Mouse (Mus musculus) embryonic facial prominence, embryonic 13.5 days (tissue): ENCODE data around the gene Prkci. TPM values are rescaled to one million over a fixed set of nuclear protein-coding genes. Genes with fewer than 3 reads are reported as not detected.

Experiments
- ATAC-seq: fragments of 200-750 bp; cut with Nextera tagmentation; 2 replicates; pipeline ENCODE4 v1.8.0; 2017; ENCODE audit warnings: low read depth; ENCODE audit not compliant: insufficient number of reproducible peaks, insufficient read depth, low FRiP score, low TSS enrichment
- H3K27ac ChIP-seq: fragments of 300-500 bp; sonication (generic); 2 replicates; pipeline ENCODE4 v1.5.1; 2015; ENCODE audit warnings: moderate library complexity, mild to moderate bottlenecking, inconsistent platforms
- H3K27me3 ChIP-seq: fragments of 300-500 bp; sonication (generic); 2 replicates; pipeline ENCODE4 v1.6.1; 2015; ENCODE audit warnings: mild to moderate bottlenecking, inconsistent platforms
- H3K36me3 ChIP-seq: fragments of 300-500 bp; sonication (generic); 2 replicates; pipeline ENCODE4 v1.6.1; 2015; ENCODE audit warnings: mild to moderate bottlenecking, inconsistent platforms
- H3K4me1 ChIP-seq: fragments of 300-500 bp; sonication (generic); 2 replicates; pipeline ENCODE4 v1.6.1; 2015; ENCODE audit warnings: inconsistent platforms
- H3K4me2 ChIP-seq: fragments of 300-500 bp; sonication (generic); 2 replicates; pipeline ENCODE4 v1.6.1; 2015; ENCODE audit warnings: moderate library complexity, mild to moderate bottlenecking, inconsistent platforms
- H3K4me3 ChIP-seq: fragments of 300-500 bp; sonication (generic); 2 replicates; pipeline ENCODE4 v1.5.1; 2015; ENCODE audit warnings: mild to moderate bottlenecking, inconsistent platforms
- H3K9ac ChIP-seq: fragments of 300-500 bp; sonication (generic); 2 replicates; pipeline ENCODE4 v1.6.1; 2015; ENCODE audit warnings: mild to moderate bottlenecking, inconsistent platforms
- H3K9me3 ChIP-seq: fragments of 300-500 bp; sonication (generic); 2 replicates; pipeline ENCODE4 v1.6.1; 2016; ENCODE audit warnings: inconsistent platforms
- WGBS: fragments of 180-500 bp; shearing (Covaris S2); methylation state at CpG from one replicate; pipeline ENCODE4 v1.1.7; 2015; ENCODE audit warnings: mixed read lengths; 5-methylcytosine and 5-hydroxymethylcytosine counted together
- polyA plus RNA-seq: library from polyadenylated mRNA; unstranded; fragments of >200 nt; fragmentation: Nextera tagmentation; extraction: Ambion mirVana; gene quantifications from 2 replicates; pipeline ENCODE4 v1.2.1, GENCODE M21; 2015

Gene Prkci
- polyA plus RNA-seq, 1 experiment from 2014 or later = 39.0 TPM

GRCm38 (mm10) chr3:31019793-31020447 is 24.4 kb downstream of the Prkci start:
- H3K4me2 ChIP-seq = no peak overlapping the region
- ATAC-seq = no peak
- no peaks in the 10 kb centered on the region for H3K9me3 ChIP-seq
- 0 out of 2 replicates have a peak, but pooled peaks cover 11% of the 10 kb centered on the region for H3K36me3 ChIP-seq
- WGBS = 65% methylated on average over 5 of the region's 5 CpGs
- H3K9ac ChIP-seq = no peak overlapping the region
- H3K4me3 ChIP-seq = no peak overlapping the region
- peaks cover 54% of the 10 kb centered on the region for H3K4me1 ChIP-seq
- no peak overlapping the region for H3K27ac ChIP-seq
- H3K27me3 ChIP-seq = no peaks in the 10 kb centered on the region

- 0 out of 2 replicates have a peak, but pooled peaks cover 11% of the 10 kb centered on the region for H3K36me3 ChIP-seq
- no peak overlapping the region for H3K27ac ChIP-seq
- 83% methylated on average over 4 of the region's 4 CpGs for WGBS
- H3K9ac ChIP-seq = no peak overlapping the region
- no peak for ATAC-seq
- H3K9me3 ChIP-seq = no peaks in the 10 kb centered on the region
- H3K4me2 ChIP-seq = no peak overlapping the region
- no peak overlapping the region for H3K4me3 ChIP-seq
- no peaks in the 10 kb centered on the region for H3K27me3 ChIP-seq
- H3K4me1 ChIP-seq = peaks cover 49% of the 10 kb centered on the region
Measured at GRCm38 (mm10) chr3:31020656-31021055, 25.1 kb downstream of the Prkci start.

GRCm38 (mm10) chr3:31022895-31023436 is 27.4 kb downstream of the Prkci start:
- H3K9me3 ChIP-seq = no peaks in the 10 kb centered on the region
- H3K9ac ChIP-seq = peak overlapping the region; percentile 32; the same call in 1 of the 2 replicates

GRCm38 (mm10) chr3:31027718-31028117 is 32.2 kb downstream of the Prkci start:
- 89% methylated on average over 8 of the region's 8 CpGs for WGBS
- Histone ChIP-seq H3K27ac (no peak overlapping the region), H3K9ac (no peak overlapping the region), H3K27me3 (no peaks in the 10 kb centered on the region), H3K9me3 (no peaks in the 10 kb centered on the region), H3K4me3 (no peak overlapping the region), H3K4me1 (peaks cover 20% of the 10 kb centered on the region), H3K4me2 (no peak overlapping the region), H3K36me3 (peaks cover 19% of the 10 kb centered on the region)
- ATAC-seq = no peak

More at GRCm38 (mm10) chr3:31022895-31023436, 27.4 kb downstream of the Prkci start:
- Histone ChIP-seq H3K36me3 (0 out of 2 replicates have a peak, but pooled peaks cover 11% of the 10 kb centered on the region), H3K4me1 (peaks cover 28% of the 10 kb centered on the region), H3K27me3 (no peaks in the 10 kb centered on the region), H3K4me2 (peak overlapping the region; percentile 36), H3K27ac (peak overlapping the region; percentile 78), H3K4me3 (no peak overlapping the region)
- ATAC-seq = peak; percentile 90
- WGBS = 10% methylated on average over 7 of the region's 7 CpGs

- H3K36me3 ChIP-seq = peaks cover 33% of the 10 kb centered on the region
- ATAC-seq = no peak
- 92% methylated on average over 9 of the region's 9 CpGs for WGBS
Measured at GRCm38 (mm10) chr3:31031621-31032020, 36.1 kb downstream of the Prkci start.

GRCm38 (mm10) chr3:31033644-31034043 is 38.1 kb downstream of the Prkci start:
- Histone ChIP-seq H3K27me3 (no peaks in the 10 kb centered on the region), H3K9ac (no peak overlapping the region), H3K9me3 (no peaks in the 10 kb centered on the region), H3K4me1 (no peaks in the 10 kb centered on the region), H3K4me3 (no peak overlapping the region), H3K4me2 (no peak overlapping the region), H3K36me3 (peaks cover 38% of the 10 kb centered on the region), H3K27ac (no peak overlapping the region)
- ATAC-seq = no peak
- 73% methylated on average over 3 of the region's 3 CpGs for WGBS

More at GRCm38 (mm10) chr3:31031621-31032020, 36.1 kb downstream of the Prkci start:
- H3K4me2 ChIP-seq = no peak overlapping the region
- no peaks in the 10 kb centered on the region for H3K27me3 ChIP-seq
- H3K4me3 ChIP-seq = no peak overlapping the region
- no peak overlapping the region for H3K27ac ChIP-seq
- no peaks in the 10 kb centered on the region for H3K4me1 ChIP-seq
- H3K9ac ChIP-seq = no peak overlapping the region
- H3K9me3 ChIP-seq = no peaks in the 10 kb centered on the region

- Histone ChIP-seq H3K27ac (no peak overlapping the region), H3K9me3 (no peaks in the 10 kb centered on the region), H3K4me2 (no peak overlapping the region), H3K4me1 (no peaks in the 10 kb centered on the region), H3K36me3 (peaks cover 50% of the 10 kb centered on the region), H3K4me3 (no peak overlapping the region), H3K27me3 (no peaks in the 10 kb centered on the region), H3K9ac (no peak overlapping the region)
- 93% methylated on average over 13 of the region's 13 CpGs for WGBS
- ATAC-seq = no peak
Measured at GRCm38 (mm10) chr3:31037851-31038250, 42.3 kb downstream of the Prkci start.

GRCm38 (mm10) chr3:31038689-31039088 is 43.1 kb downstream of the Prkci start:
- H3K27ac ChIP-seq = no peak overlapping the region
- no peaks in the 10 kb centered on the region for H3K4me1 ChIP-seq
- H3K4me3 ChIP-seq = no peak overlapping the region
- no peak overlapping the region for H3K4me2 ChIP-seq
- H3K36me3 ChIP-seq = peaks cover 54% of the 10 kb centered on the region
- no peak for ATAC-seq
- no peaks in the 10 kb centered on the region for H3K27me3 ChIP-seq
- H3K9me3 ChIP-seq = no peaks in the 10 kb centered on the region
- H3K9ac ChIP-seq = no peak overlapping the region
- 90% methylated on average over 10 of the region's 10 CpGs for WGBS

- peaks cover 51% of the 10 kb centered on the region for H3K36me3 ChIP-seq
- H3K9ac ChIP-seq = no peak overlapping the region
- 83% methylated on average over 2 of the region's 2 CpGs for WGBS
- no peak for ATAC-seq
- H3K4me1 ChIP-seq = no peaks in the 10 kb centered on the region
- no peaks in the 10 kb centered on the region for H3K9me3 ChIP-seq
- H3K27me3 ChIP-seq = no peaks in the 10 kb centered on the region
- H3K27ac ChIP-seq = no peak overlapping the region
- no peak overlapping the region for H3K4me3 ChIP-seq
- no peak overlapping the region for H3K4me2 ChIP-seq
Measured at GRCm38 (mm10) chr3:31042992-31043391, 47.4 kb downstream of the Prkci start.

GRCm38 (mm10) chr3:31047263-31047662 is 51.7 kb downstream of the Prkci start:
- H3K4me1 ChIP-seq = no peaks in the 10 kb centered on the region
- 72% methylated on average over 3 of the region's 3 CpGs for WGBS
- no peaks in the 10 kb centered on the region for H3K27me3 ChIP-seq
- no peak overlapping the region for H3K9ac ChIP-seq
- H3K27ac ChIP-seq = no peak overlapping the region
- no peak overlapping the region for H3K4me3 ChIP-seq
- ATAC-seq = no peak
- H3K9me3 ChIP-seq = no peaks in the 10 kb centered on the region
- no peak overlapping the region for H3K4me2 ChIP-seq
- peaks cover 50% of the 10 kb centered on the region for H3K36me3 ChIP-seq

GRCm38 (mm10) chr3:31049087-31049486 is 53.5 kb downstream of the Prkci start:
- 88% methylated on average over 5 of the region's 5 CpGs for WGBS
- ATAC-seq = no peak
- Histone ChIP-seq H3K9me3 (no peaks in the 10 kb centered on the region), H3K9ac (no peak overlapping the region), H3K4me1 (no peaks in the 10 kb centered on the region), H3K36me3 (peaks cover 41% of the 10 kb centered on the region), H3K27ac (no peak overlapping the region), H3K27me3 (no peaks in the 10 kb centered on the region), H3K4me3 (no peak overlapping the region), H3K4me2 (no peak overlapping the region)

GRCm38 (mm10) chr3:31050375-31050774 is 54.8 kb downstream of the Prkci start:
- no peak overlapping the region for H3K27ac ChIP-seq
- H3K4me3 ChIP-seq = no peak overlapping the region
- peaks cover 36% of the 10 kb centered on the region for H3K36me3 ChIP-seq
- no peaks in the 10 kb centered on the region for H3K9me3 ChIP-seq
- H3K4me2 ChIP-seq = no peak overlapping the region
- 75% methylated on average over 7 of the region's 7 CpGs for WGBS
- no peak for ATAC-seq
- H3K4me1 ChIP-seq = no peaks in the 10 kb centered on the region
- H3K27me3 ChIP-seq = no peaks in the 10 kb centered on the region
- H3K9ac ChIP-seq = no peak overlapping the region
